Mouse (Mus musculus) CD4-positive, CD25-positive, alpha-beta regulatory T cell, adult 2 months (primary cell): ENCODE measurements around the gene Rps21.

Source experiments
- DNase-seq: peaks from one replicate; pipeline ENCODE4 v3.0.0-alpha.2; 2012; ENCODE audit warnings: low read depth, low spot score

Rps21 gene

DNA sequence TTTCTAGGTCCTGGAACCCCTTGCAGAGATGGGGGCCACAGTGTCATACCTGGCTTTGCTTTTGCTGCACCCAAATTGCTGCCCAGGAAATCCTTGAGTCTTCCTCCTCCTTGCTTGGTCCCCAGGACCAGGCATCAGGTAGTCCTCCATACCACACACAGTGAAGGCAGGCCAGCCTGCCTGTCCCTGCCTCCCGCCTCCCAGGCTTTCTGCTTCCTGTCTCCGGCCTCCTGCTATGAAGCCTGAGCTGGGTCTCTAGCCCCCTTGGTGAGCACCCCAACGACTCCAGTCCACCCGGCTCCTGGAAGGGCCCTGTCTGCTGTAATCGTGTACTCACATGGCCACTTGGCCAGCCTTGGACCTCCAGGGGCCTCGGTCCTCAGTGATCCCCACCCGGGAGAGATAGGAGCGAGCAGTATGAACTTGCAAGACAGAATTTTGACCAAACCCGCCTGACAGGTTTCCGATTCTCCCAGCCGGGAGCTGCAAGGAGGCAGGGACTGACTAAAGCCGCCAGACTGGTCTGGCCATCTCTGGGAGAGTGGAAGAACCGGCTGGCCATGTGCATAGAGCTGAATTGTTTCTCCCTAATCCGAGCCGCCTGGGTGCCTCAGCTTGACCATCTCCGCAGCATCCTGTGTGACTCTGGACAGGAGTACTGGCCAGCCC, 32.4 kb downstream of the Rps21 start, which contains the start of gene Rbbp8nl:
Gene Rbbp8nl, minus strand, starts transcription at position 440 of the 669 bp plus-strand sequence.
- DNase-seq = no peak

DNA sequence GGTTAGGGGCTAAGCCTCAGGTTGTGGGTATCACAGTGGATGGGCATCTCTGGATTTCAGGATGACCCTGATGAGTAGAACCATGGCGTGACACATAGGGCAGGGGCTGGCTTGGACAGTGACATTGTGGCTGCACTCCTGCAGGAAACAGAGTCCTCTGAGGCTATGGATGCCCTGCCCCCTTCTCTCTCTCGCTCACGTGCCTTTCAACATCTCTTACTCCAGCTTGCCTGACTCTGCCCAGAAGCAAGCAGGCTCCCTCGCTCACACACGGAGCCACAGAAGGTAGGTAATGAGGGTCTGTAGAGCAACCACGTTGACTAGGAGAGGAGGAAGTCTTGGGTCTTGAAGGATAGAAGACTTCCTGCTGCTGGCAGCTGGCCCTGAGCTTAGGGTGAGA, 33.3 kb downstream of the Rps21 start:
- no peak for DNase-seq

DNA sequence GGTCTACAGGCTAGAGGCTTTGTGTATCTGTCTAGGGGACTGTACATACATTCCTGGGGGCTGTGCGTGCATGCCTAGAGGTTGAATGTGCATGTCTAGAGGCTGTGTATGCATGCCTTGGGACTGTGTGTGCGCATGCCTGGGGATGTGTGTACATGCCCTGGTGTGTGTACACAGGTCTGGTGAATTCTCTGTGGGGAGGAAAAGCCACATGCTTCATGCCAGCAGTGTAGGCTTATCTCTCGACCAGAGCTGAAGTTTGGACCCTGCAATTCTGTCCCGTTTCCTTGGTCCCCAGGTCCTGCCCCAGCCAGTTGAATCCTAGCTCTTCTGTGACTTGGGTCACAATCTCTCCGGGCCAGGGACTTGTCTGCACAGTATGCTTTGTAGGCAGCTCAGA, 34.4 kb downstream of the Rps21 start:
- no peak for DNase-seq

DNA sequence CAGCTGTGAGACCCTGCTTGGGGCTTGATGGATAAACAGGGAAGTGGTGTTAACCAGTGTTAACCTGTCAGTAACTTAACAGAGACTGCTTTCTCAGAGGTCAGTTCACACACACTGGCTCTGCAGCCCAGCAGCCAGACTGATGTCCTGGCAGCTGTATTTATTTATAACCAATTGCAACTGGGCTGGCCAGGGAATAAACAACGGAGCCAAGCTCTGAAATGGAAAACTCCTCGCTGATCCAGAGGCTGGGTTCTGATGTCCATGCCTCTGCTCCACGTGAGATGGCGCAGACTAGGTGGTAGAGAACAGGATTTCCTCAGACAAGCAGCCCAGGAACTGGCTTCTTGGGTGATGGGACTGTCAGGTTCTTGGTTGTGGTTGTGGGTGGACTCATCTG, 34.8 kb downstream of the Rps21 start:
- DNase-seq = no peak

DNA sequence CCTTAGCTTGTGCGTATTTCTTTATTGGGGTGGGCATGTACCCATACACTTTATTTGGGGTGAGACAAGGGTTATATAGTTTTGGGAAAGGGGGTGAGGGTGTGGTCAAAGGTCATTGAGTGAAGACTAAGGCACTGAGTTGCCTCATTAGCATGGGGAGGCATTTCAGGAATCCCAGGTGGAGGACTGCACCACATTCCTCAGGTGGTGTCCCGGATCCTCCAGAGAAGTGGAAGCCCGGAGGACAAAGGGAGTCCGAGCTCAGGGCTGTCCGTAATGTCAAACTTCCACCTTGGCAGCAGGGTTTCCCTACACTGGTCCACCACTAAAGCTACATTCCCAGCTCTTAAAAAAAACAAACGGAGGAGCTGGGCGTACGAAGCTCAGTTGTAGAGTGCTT, 35.7 kb downstream of the Rps21 start:
- DNase-seq = no peak

DNA sequence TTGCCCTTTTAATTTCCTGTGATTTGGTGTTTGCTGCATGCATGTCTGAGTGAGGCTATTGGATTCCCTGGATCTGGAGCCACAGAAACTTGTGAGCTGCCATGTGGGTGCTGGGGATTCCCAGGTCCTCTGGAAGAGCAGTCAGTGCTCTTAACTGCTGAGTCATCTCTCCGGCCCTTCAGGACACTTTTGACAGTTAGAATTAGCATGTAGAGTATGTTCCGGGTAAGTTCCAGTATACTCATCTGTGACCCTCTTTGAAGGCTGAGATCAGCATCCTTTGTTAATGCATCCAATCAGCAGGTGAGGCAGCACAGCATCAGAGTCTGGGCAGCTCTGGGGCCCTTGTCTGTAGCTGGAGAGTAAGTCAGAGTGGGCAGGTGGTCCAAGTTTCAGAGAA, 43.1 kb downstream of the Rps21 start:
- no peak for DNase-seq

DNA sequence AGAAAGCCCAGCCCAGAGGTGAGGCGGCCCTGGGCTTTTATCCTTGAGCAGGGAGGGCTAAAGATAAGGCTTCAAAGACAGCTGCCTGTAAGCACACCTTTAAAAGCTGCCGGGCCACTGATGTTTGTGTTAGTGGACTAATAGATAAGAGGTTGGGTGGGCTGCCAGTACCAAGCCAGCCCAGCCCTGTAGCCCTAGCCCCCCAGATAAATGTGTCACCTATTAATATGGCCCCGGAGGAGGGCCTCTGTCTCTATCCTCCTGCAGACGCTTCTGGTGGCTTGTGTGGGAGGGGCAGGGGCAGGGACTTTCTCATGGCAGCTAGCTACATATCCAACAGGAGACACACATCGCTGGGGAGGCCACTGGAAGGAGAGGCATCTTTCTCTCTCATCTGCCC, 43.6 kb downstream of the Rps21 start:
- no peak for DNase-seq

DNA sequence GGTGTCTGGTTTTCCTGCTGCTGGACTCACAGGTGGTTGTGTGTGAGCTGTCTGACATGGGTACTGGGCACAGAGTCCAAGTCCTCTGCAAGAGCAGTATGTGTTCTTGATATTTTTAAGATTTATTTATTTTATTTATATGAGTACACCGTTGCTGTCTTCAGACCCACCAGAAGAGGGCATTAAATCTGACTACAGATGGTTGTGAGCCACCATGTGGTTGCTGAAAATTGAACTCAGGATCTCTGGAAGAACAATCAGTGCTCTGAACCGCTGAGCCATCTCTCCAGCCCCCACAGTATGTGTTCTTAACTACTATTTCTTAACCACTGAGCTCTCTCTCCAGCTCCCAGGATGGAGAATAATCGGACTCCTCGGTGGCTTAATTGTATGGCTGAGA, 45.0 kb downstream of the Rps21 start:
- DNase-seq = no peak

DNA sequence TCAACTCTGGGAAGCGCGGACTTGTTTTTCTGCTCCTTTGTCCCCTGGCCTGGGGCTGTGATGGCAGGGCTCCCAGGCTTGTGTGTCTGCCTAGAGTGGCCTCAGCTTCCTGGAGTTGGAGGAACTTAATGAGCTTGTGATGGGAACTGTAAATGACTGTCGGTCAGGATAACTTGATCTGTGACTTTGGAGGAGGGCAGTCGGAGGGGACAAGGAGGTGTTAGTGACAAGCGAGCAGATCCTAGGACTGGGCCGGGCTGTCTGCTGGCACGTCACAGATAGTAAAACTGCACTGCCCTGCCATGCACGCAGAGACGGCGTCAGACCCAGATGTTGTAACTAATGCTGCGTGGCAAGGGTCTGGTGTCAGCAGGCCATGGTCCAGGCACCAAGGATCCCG, 46.3 kb downstream of the Rps21 start:
- DNase-seq = no peak

DNA sequence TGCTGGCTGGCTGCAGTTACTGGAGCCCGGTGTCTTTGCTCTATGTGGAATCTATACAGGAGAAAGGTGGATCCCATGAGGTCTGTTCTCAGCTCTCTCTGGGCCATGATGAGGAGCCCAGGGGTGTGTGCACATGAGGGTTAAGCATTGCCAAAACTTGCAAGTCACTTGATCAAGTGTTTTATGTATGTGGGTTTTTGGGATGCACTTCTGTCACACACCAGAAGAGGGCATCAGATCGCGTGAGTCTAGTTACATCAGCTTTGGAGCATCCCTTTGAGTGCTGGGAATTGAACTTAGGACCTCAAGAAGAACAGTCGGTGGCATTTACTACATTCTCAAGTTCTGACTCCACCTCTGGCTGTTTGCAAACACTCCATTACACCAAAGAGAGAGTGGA, 47.4 kb downstream of the Rps21 start:
- DNase-seq = no peak

DNA sequence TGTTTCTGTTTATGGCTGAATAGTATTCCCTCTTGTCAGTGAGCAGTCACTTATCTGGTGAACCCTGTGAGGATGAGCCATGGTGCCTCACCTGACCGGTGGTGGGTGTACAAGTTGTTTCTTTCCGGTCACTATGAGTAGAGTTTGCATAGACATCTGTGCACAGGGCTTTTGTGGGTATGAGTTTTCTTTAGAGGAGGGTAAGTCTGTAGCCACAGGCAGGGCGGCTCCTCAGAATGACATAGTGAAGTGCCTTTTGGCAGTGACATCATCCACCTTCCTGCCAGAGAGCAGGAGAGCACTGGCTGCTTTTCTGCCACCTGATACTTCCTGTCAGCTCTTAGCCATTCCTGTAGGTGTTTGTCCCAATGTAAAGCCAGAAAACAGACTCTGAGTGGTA, 48.3 kb downstream of the Rps21 start:
- DNase-seq = peak; percentile 28

DNA sequence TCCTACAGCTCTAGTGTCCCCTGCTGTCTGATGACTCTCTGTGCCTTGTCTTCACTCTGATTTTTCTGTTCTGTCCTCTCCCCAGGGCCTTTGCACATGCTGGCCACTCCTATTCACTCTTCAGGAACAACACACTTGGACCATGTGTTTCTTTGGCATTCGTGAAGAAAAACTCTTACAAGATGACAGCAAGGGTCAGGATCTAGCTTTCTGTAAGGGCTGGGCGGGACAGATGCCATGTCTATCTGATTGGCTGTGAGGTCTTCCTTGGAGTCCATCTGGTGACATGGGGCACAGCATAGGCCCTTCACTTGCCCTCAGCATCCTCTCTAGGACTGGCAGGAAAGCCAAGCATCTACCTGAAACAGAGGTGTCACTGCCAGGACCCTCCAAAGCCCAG, 48.8 kb downstream of the Rps21 start:
- DNase-seq = no peak

DNA sequence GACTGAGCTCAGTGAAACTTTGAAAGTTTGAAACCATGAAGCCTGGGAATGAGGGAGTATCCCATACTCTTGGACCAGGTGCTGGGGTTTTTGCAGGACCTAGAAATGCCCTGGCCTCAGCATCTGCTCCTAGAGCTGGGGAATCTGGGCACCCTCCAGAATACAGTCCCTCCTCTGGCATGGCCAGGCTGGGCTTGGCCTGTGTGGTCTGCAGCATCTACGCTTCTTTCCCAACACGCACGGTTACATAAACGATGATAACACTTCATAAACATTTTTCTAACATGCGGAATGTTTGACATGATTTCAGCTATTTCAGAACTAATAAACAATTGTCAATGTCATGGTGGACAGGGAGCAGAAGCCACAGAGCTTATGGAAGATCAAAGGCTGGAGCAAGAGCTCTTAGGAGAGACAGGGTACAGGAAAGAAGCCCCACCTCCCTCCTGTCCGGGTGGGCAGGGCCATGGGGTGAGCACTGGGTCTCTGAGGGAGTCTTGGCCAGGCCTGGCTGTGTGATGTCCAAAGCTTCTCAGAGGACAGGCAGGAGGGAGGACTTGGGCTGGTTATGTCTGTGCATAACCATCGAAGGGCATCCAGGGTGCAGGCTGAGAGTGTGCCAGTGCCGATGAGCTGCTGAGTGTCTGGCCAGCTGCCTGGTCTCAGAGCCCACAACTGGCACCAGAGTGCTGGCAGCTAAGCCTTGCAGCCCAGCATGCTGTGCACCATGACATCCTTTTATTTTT, 49.4 kb downstream of the Rps21 start:
- DNase-seq = no peak

DNA sequence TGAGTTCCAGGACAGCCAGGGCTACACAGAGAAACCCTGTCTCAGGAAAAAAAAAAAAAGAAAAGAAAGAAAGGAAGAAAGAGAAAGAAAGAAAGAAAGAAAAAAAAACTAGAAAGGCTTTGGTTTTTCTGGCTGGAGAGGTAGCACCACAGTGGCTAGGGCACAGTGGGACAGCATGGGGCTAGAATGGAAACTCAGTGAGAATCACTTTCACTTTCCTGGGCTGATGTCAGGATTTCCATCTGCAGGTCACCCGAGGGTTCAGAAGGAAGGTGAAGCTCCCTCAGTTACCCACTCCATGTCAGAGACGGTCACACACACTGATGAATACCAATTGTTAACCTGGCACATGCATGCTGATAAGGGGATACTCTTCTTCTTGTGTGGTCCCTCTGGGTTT, 50.5 kb downstream of the Rps21 start:
- peak; percentile 16 for DNase-seq
